Mouse (Mus musculus) lung, adult 2 months (tissue): ENCODE results near the gene Enpp7.

ENCODE experiments used
- CTCF ChIP-seq: fragments of 200-500 bp; IDR thresholded peaks from 2 replicates; pipeline ENCODE4 v1.5.1; 2011; ENCODE audit warnings: mild to moderate bottlenecking, low read length, control low read depth; ENCODE audit not compliant: insufficient read depth
- POLR2A ChIP-seq: fragments of 200-500 bp; IDR thresholded peaks from 2 replicates; pipeline ENCODE4 v1.6.1; 2011; ENCODE audit warnings: low read depth, mild to moderate bottlenecking, control low read depth, low read length, borderline replicate concordance; ENCODE audit errors: extremely low read depth

- TF ChIP-seq CTCF: no peak
- no peak for TF ChIP-seq POLR2A
These were observed 42.1 kb upstream of the Enpp7 start for GRCm38 (mm10) chr11:118945868-118946267.
